Mouse (Mus musculus): Measurements from ENCODE around the gene Ccs. TPM values are rescaled to one million over a fixed set of nuclear protein-coding genes. Genes with fewer than 3 reads are reported as not detected.

The Ccs gene
- 38.2 and 41.7 TPM in 2 replicates for polyA plus RNA-seq (2012; rRNA removed)

GRCm38 (mm10) chr19:4839149-4839548, at the start of gene Ccs, which contains the start of gene Ccdc87:
TSS of gene Ccs (minus strand) at chr19:4839332.
TSS of gene Ccdc87 (plus strand) at chr19:4839366.

GRCm38 (mm10) chr19:4878405-4879323, 39.5 kb upstream of the Ccs start, which contains the start of gene Zdhhc24:
TSS of gene Zdhhc24 (plus strand) at chr19:4878668.

GRCm38 (mm10) chr19:4877785-4878184, 38.7 kb upstream of the Ccs start, which contains the start of gene Actn3:
TSS of gene Actn3 (minus strand) at chr19:4877909.

GRCm38 (mm10) chr19:4854552-4855469, 15.7 kb upstream of the Ccs start, which contains the start of gene Ctsf:
TSS of gene Ctsf (plus strand) at chr19:4855130.

DNA sequence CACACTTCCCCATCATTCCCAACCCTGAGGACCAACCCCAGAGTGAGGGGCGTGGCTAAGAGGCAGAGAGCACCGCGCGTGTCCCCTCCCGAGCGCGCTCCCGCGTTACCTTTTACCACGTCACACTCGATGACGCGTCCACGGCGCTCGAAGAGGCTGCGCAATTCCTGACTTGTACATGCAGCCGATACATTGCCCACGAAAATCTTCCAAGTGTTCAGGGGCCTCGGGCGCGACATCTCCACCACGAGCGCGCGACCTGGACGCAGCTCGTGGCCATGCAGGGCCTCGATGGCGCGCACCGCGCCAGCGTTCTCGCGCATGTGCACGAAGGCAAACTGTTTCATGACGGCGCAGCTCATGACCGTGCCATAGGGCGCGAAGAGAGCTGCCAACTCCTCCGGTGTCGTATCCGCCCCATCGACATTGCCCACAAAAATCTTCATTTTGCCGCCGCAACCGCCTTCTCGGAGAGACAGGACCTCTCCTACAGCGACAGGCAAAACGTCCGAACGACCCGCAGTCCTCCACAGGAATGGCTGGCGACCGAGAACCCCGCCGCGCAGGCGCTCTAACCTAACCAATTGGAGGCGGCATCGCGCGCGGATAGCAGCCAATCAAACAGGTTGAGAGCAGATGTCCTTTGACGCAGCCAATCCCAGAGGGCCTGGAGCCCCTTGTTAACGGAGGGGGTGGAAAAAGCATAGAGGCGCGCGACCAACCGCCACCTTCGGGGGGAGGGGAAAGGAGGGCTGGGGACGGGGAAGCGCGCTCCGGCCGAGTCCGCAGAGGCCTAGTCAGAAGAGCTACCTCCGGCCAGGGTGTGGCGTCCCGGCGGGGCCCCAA, 27.8 kb downstream of the Ccs start, which contains the start of the genes Gm21992 and Rbm14:
TSS of gene Gm21992 (minus strand) at position 550 of the 846 bp plus-strand sequence.
TSS of gene Rbm14 (minus strand) at position 572 of the 846 bp plus-strand sequence.

DNA sequence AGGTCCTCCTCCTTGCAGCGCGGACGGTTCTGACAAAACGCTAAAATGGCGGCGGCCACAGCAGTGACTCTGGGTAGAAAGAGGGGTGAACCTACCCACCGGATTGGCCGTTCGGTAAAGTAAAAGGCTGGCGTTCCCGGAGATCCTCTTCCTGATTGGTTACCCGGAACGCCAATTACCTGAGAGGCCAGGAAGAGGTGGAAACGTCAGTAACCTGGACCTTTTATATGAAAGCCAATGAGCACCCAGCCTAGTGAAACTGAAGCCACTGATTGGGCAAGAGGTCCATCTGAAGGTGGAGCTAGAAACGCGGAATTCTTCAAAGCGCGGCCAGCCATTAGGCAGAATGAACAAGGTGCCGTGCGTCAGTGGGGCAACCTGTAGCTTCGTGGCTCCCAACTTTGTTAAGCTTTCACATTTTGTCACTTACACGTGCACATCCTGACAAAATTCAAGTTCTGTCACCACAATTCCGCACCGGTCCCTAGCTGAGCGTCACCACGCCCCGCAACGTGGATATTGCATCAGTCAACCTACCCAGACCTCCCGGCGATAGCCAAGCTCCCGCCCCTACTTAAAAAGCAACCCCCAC, 45.2 kb downstream of the Ccs start, which contains the start of gene Rbm4:
TSS of gene Rbm4 (minus strand) at position 71 of the 592 bp plus-strand sequence.

Other genes with a start within 250 kb of the Ccs start
- 1.6 and 1.8 TPM in 2 replicates for gene Lrfn4, start 223.7 kb downstream of the Ccs start, polyA plus RNA-seq (2012; rRNA removed)
- gene Rce1, start 213.7 kb downstream of the Ccs start, polyA plus RNA-seq (2012; rRNA removed) = 16.4 and 19.9 TPM in 2 replicates
- 0.01 and 0.09 TPM in 2 replicates for gene Gm960, start 140.7 kb downstream of the Ccs start, polyA plus RNA-seq (2012; rRNA removed)
- 0.03 and 0.07 TPM in 2 replicates for gene Sptbn2, start 128.2 kb downstream of the Ccs start, polyA plus RNA-seq (2012; rRNA removed)
- 3.7 and 4.5 TPM in 2 replicates for gene Rbm4b, start 82.8 kb downstream of the Ccs start, polyA plus RNA-seq (2012; rRNA removed)
- gene Rbm4, start 45.4 kb downstream of the Ccs start, polyA plus RNA-seq (2012; rRNA removed) = 29.1 and 29.7 TPM in 2 replicates
- gene Gm21992, start 27.7 kb downstream of the Ccs start, polyA plus RNA-seq (2012; rRNA removed) = 11.0 and 13.2 TPM in 2 replicates
- 21.1 and 24.5 TPM in 2 replicates for gene Rbm14, start 27.7 kb downstream of the Ccs start, polyA plus RNA-seq (2012; rRNA removed)
- 0.01 TPM in 1 of 2 replicates, not detected in the other for gene Ccdc87, start within 50 bp of the Ccs start, polyA plus RNA-seq (2012; rRNA removed)
- 20.1 and 21.8 TPM in 2 replicates for gene Ctsf, start 15.8 kb upstream of the Ccs start, polyA plus RNA-seq (2012; rRNA removed)
- 0.31 and 0.43 TPM in 2 replicates for gene Actn3, start 38.6 kb upstream of the Ccs start, polyA plus RNA-seq (2012; rRNA removed)
- 14.7 and 16.8 TPM in 2 replicates for gene Zdhhc24, start 39.3 kb upstream of the Ccs start, polyA plus RNA-seq (2012; rRNA removed)
- gene Bbs1, start 67.3 kb upstream of the Ccs start, polyA plus RNA-seq (2012; rRNA removed) = 0.98 and 1.1 TPM in 2 replicates
- 27.2 and 27.5 TPM in 2 replicates for gene Dpp3, start 89.0 kb upstream of the Ccs start, polyA plus RNA-seq (2012; rRNA removed)
- 0.05 and 0.09 TPM in 2 replicates for gene Peli3, start 103.8 kb upstream of the Ccs start, polyA plus RNA-seq (2012; rRNA removed)
- 33.6 and 36.8 TPM in 2 replicates for gene Mrpl11, start 122.8 kb upstream of the Ccs start, polyA plus RNA-seq (2012; rRNA removed)
- 0.09 TPM in 2 replicates for gene Npas4, start 151.0 kb upstream of the Ccs start, polyA plus RNA-seq (2012; rRNA removed)
- gene Slc29a2, start 184.5 kb upstream of the Ccs start, polyA plus RNA-seq (2012; rRNA removed) = 2.1 and 2.6 TPM in 2 replicates
- 2.6 and 3.7 TPM in 2 replicates for gene B4gat1, start 199.5 kb upstream of the Ccs start, polyA plus RNA-seq (2012; rRNA removed)
- gene AC124502.3, start 199.6 kb upstream of the Ccs start, polyA plus RNA-seq (2012; rRNA removed) = 0.69 and 1.0 TPM in 2 replicates
- 19.9 and 20.8 TPM in 2 replicates for gene Brms1, start 202.0 kb upstream of the Ccs start, polyA plus RNA-seq (2012; rRNA removed)
- gene Rin1, start 211.1 kb upstream of the Ccs start, polyA plus RNA-seq (2012; rRNA removed) = 0.26 and 0.45 TPM in 2 replicates
- gene Cd248, start 228.7 kb upstream of the Ccs start, polyA plus RNA-seq (2012; rRNA removed) = 1.4 and 2.4 TPM in 2 replicates
- gene Tmem151a, start 246.2 kb upstream of the Ccs start, polyA plus RNA-seq (2012; rRNA removed) = 0.13 and 0.29 TPM in 2 replicates
- gene Yif1a, start 249.2 kb upstream of the Ccs start, polyA plus RNA-seq (2012; rRNA removed) = 29.3 and 37.2 TPM in 2 replicates